Mouse (Mus musculus): ENCODE data around the gene Rsph9. TPM values are rescaled to one million over a fixed set of nuclear protein-coding genes. Genes with fewer than 3 reads are reported as not detected.

Gene Rsph9
- polyA plus RNA-seq, 1 experiment from 2014 or later = 12.6 TPM

GRCm38 (mm10) chr17:46117623-46118422 is 26.2 kb downstream of the Rsph9 start:
- Histone ChIP-seq H3K27me3 (ENCODE audit: control insufficient read depth, insufficient read depth, low read length) (no peaks in the 10 kb centered on the region), H3K4me2 (ENCODE audit: low read depth) (no peak overlapping the region), H3K9me3 (ENCODE audit: control insufficient read depth, low read length) (no peaks in the 10 kb centered on the region), H3K4me3 (ENCODE audit: low read depth, low read length) (no peak overlapping the region), H3K4me1 (ENCODE audit: control insufficient read depth, insufficient read depth, low read length) (no peaks in the 10 kb centered on the region), H3K36me3 (ENCODE audit: control insufficient read depth, insufficient read depth, low read length) (peaks cover 5% of the 10 kb centered on the region), H3K9ac (ENCODE audit: low read length) (no peak overlapping the region), H3K27ac (ENCODE audit: low read depth, low read length) (no peak overlapping the region)
- 78% methylated on average over 13 of the region's 13 CpGs for WGBS
- no peak for ATAC-seq (ENCODE audit: insufficient read depth, low FRiP score, low TSS enrichment)
- DNase-seq (ENCODE audit: low spot score) = no peak

- 83% methylated on average over 3 of the region's 3 CpGs for WGBS
- ATAC-seq (ENCODE audit: insufficient read depth, low FRiP score, low TSS enrichment) = no peak
- no peak overlapping the region for H3K9ac ChIP-seq (ENCODE audit: low read length)
Observed at GRCm38 (mm10) chr17:46116881-46117280, 27.1 kb downstream of the Rsph9 start.

DNA sequence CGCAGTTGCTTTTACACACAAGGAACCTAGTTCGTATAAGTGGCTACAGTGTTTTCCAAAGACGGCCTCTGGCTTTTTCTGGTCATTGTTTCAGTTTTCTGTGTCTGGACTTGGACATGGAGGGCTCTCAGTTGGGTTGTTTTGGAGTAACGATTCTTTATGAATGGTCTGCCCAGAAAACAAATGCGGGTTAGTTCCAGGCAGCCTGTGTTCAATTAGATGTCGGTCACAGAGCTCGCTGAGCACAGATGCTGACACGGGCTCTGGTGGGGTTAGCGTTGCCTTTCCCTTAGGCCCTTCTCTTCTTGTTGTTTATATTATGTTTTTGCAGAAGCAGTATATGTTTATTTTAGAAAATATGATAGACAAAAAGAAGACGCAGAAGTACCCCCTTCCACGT is 27.9 kb downstream of the Rsph9 start:
- H3K27ac ChIP-seq (ENCODE audit: low read depth, low read length) = no peak overlapping the region
- no peak overlapping the region for H3K4me2 ChIP-seq (ENCODE audit: low read depth)
- ATAC-seq (ENCODE audit: insufficient read depth, low FRiP score, low TSS enrichment) (no peak), DNase-seq (ENCODE audit: low spot score) (no peak)
- H3K4me3 ChIP-seq (ENCODE audit: low read depth, low read length) = no peak overlapping the region
- no peaks in the 10 kb centered on the region; the same call in 1 of the 2 replicates for H3K36me3 ChIP-seq (ENCODE audit: control insufficient read depth, insufficient read depth, low read length)
- no peaks in the 10 kb centered on the region for H3K27me3 ChIP-seq (ENCODE audit: control insufficient read depth, insufficient read depth, low read length)
- peaks cover 5% of the 10 kb centered on the region; the same call in 1 of the 2 replicates for H3K4me1 ChIP-seq (ENCODE audit: control insufficient read depth, insufficient read depth, low read length)
- WGBS = 89% methylated on average over 11 of the region's 11 CpGs
- H3K9ac ChIP-seq (ENCODE audit: low read length) = no peak overlapping the region
- H3K9me3 ChIP-seq (ENCODE audit: control insufficient read depth, low read length) = no peaks in the 10 kb centered on the region

More at GRCm38 (mm10) chr17:46116881-46117280, 27.1 kb downstream of the Rsph9 start:
- DNase-seq (ENCODE audit: low spot score) = no peak
- no peaks in the 10 kb centered on the region for H3K9me3 ChIP-seq (ENCODE audit: control insufficient read depth, low read length)
- no peak overlapping the region for H3K27ac ChIP-seq (ENCODE audit: low read depth, low read length)
- peaks cover under 1% of the 10 kb centered on the region for H3K36me3 ChIP-seq (ENCODE audit: control insufficient read depth, insufficient read depth, low read length)
- H3K4me3 ChIP-seq (ENCODE audit: low read depth, low read length) = no peak overlapping the region
- no peak overlapping the region for H3K4me2 ChIP-seq (ENCODE audit: low read depth)
- H3K4me1 ChIP-seq (ENCODE audit: control insufficient read depth, insufficient read depth, low read length) = no peaks in the 10 kb centered on the region
- no peaks in the 10 kb centered on the region for H3K27me3 ChIP-seq (ENCODE audit: control insufficient read depth, insufficient read depth, low read length)

DNA sequence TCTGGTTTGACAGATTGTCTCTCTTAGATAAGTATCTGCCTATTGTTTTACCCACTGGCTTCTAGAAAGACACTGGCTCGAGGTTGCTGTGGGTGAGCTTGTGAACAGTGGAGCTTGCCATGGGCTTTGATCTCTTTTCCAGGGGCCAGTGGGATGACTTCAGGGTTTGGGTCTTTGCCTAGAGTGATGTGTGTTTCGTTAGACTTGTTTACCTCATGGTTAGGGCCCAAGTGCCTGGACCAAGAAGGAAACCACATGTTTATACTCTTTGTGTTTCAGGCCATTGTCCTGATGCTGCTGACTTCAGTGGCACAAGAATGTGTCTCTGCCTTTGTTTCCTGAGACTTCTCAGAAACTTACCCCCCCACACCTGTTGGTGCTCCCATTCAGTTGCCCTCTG is 28.5 kb downstream of the Rsph9 start:
- Histone ChIP-seq H3K4me1 (ENCODE audit: control insufficient read depth, insufficient read depth, low read length) (peaks cover 5% of the 10 kb centered on the region; the same call in 1 of the 2 replicates), H3K4me2 (ENCODE audit: low read depth) (no peak overlapping the region), H3K4me3 (ENCODE audit: low read depth, low read length) (no peak overlapping the region), H3K9me3 (ENCODE audit: control insufficient read depth, low read length) (no peaks in the 10 kb centered on the region), H3K36me3 (ENCODE audit: control insufficient read depth, insufficient read depth, low read length) (no peaks in the 10 kb centered on the region; the same call in 1 of the 2 replicates), H3K9ac (ENCODE audit: low read length) (no peak overlapping the region), H3K27ac (ENCODE audit: low read depth, low read length) (no peak overlapping the region), H3K27me3 (ENCODE audit: control insufficient read depth, insufficient read depth, low read length) (no peaks in the 10 kb centered on the region)
- ATAC-seq (ENCODE audit: insufficient read depth, low FRiP score, low TSS enrichment) (no peak), DNase-seq (ENCODE audit: low spot score) (no peak)
- WGBS = 69% methylated on average over 2 of the region's 2 CpGs

DNA sequence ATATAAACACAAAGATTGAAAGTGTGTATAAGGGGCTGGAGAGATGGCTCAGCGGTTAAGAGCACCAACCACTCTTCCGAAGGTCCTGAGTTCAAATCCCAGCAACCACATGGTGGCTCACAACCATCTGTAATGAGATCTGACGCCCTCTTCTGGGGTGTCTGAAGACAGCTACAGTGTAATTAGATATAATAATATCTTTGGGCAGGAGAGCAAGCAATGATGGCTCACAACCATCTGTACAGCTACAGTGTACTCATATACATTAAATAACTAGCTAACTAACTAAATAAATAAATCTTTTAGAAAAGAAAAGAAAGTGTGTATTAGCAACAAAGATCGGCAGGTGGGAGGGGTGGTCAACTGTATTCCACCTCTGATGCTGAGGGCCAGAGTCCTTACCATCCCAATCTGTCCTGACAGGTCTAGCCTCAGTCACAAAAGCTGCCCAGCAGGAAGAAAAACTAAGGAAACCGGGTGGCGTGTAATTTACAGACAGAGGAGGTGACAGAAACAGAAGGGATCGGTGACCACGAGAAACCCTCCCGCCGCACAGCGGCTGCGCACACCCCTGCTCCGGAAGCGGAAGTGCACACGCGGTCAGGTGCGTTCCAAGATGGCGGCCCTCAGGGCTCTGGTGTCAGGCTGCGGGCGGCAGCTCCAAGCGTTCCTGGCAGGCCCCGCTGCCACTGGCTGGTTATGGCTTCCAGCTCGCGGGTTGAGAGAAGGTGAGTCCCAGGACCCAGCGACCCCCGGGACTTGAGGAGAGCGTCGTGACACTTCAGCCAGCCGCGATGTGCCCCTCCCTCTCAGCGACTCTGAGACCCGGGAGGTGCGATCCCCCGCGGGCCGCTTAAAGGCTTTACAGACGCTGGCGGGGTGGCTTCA is 33.4 kb downstream of the Rsph9 start, which contains the start of gene Mrps18a:
Gene Mrps18a (plus strand): TSS at position 585 of the 888 bp plus-strand sequence.
- DNase-seq (ENCODE audit: low spot score) (peak; percentile 91), ATAC-seq (ENCODE audit: insufficient read depth, low FRiP score, low TSS enrichment) (peak; percentile 90)
- Histone ChIP-seq H3K4me1 (ENCODE audit: control insufficient read depth, insufficient read depth, low read length) (peaks cover 5% of the 10 kb centered on the region; the same call in 1 of the 2 replicates), H3K27ac (ENCODE audit: low read depth, low read length) (peak within 1 kb of the TSS; percentile 69), H3K4me3 (ENCODE audit: low read depth, low read length) (peak within 1 kb of the TSS; percentile 79), H3K36me3 (ENCODE audit: control insufficient read depth, insufficient read depth, low read length) (no peaks in the 10 kb centered on the region), H3K27me3 (ENCODE audit: control insufficient read depth, insufficient read depth, low read length) (no peaks in the 10 kb centered on the region), H3K4me2 (ENCODE audit: low read depth) (peak within 1 kb of the TSS; percentile 75), H3K9ac (ENCODE audit: low read length) (peak within 1 kb of the TSS; percentile 83), H3K9me3 (ENCODE audit: control insufficient read depth, low read length) (no peaks in the 10 kb centered on the region)
- 6% methylated on average over 38 of the region's 38 CpGs for WGBS

GRCm38 (mm10) chr17:46108286-46108685 is 35.7 kb downstream of the Rsph9 start:
- no peaks in the 10 kb centered on the region for H3K36me3 ChIP-seq (ENCODE audit: control insufficient read depth, insufficient read depth, low read length)
- WGBS = 78% methylated on average over 4 of the region's 4 CpGs
- DNase-seq (ENCODE audit: low spot score) (no peak), ATAC-seq (ENCODE audit: insufficient read depth, low FRiP score, low TSS enrichment) (no peak)
- peaks cover 5% of the 10 kb centered on the region; the same call in 1 of the 2 replicates for H3K4me1 ChIP-seq (ENCODE audit: control insufficient read depth, insufficient read depth, low read length)
- no peaks in the 10 kb centered on the region for H3K27me3 ChIP-seq (ENCODE audit: control insufficient read depth, insufficient read depth, low read length)
- no peak overlapping the region for H3K4me2 ChIP-seq (ENCODE audit: low read depth)
- H3K9me3 ChIP-seq (ENCODE audit: control insufficient read depth, low read length) = no peaks in the 10 kb centered on the region
- H3K4me3 ChIP-seq (ENCODE audit: low read depth, low read length) = no peak overlapping the region
- no peak overlapping the region for H3K27ac ChIP-seq (ENCODE audit: low read depth, low read length)
- no peak overlapping the region for H3K9ac ChIP-seq (ENCODE audit: low read length)

DNA sequence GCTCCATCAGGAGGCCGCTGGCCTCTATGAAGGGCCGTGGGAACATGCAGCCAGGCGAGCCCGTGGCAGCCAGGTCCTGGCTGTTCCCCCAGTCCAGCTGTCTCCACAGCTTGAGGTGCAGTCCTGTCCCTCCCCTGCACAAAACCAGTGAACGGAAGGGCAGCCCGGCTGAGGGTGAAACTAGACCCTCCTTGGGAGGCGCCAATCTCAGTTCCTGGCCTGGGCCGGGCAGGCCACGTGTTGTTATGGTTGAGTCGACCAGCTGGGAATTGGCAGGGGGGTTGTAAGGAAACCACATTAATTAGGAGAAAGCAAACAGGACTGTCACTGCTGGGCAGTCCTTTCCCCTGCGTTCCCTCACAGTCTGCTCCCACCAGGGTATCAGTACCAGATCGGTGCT is 39.5 kb downstream of the Rsph9 start:
- 40% methylated on average over 12 of the region's 12 CpGs for WGBS
- ATAC-seq (ENCODE audit: insufficient read depth, low FRiP score, low TSS enrichment) (no peak), DNase-seq (ENCODE audit: low spot score) (peak; percentile 44)
- no peaks in the 10 kb centered on the region for H3K4me1 ChIP-seq (ENCODE audit: control insufficient read depth, insufficient read depth, low read length)
- H3K27me3 ChIP-seq (ENCODE audit: control insufficient read depth, insufficient read depth, low read length) = no peaks in the 10 kb centered on the region
- no peak overlapping the region for H3K9ac ChIP-seq (ENCODE audit: low read length)
- H3K4me2 ChIP-seq (ENCODE audit: low read depth) = no peak overlapping the region
- no peaks in the 10 kb centered on the region for H3K36me3 ChIP-seq (ENCODE audit: control insufficient read depth, insufficient read depth, low read length)
- no peak overlapping the region for H3K27ac ChIP-seq (ENCODE audit: low read depth, low read length)
- no peaks in the 10 kb centered on the region for H3K9me3 ChIP-seq (ENCODE audit: control insufficient read depth, low read length)
- H3K4me3 ChIP-seq (ENCODE audit: low read depth, low read length) = no peak overlapping the region

GRCm38 (mm10) chr17:46102608-46103159 is 41.3 kb downstream of the Rsph9 start:
- H3K9ac ChIP-seq (ENCODE audit: low read length) = no peak overlapping the region
- WGBS = 63% methylated on average over 8 of the region's 8 CpGs
- no peak for ATAC-seq (ENCODE audit: insufficient read depth, low FRiP score, low TSS enrichment)
- H3K9me3 ChIP-seq (ENCODE audit: control insufficient read depth, low read length) = no peaks in the 10 kb centered on the region
- H3K27me3 ChIP-seq (ENCODE audit: control insufficient read depth, insufficient read depth, low read length) = no peaks in the 10 kb centered on the region
- no peak overlapping the region for H3K4me2 ChIP-seq (ENCODE audit: low read depth)
- no peaks in the 10 kb centered on the region for H3K36me3 ChIP-seq (ENCODE audit: control insufficient read depth, insufficient read depth, low read length)
- no peaks in the 10 kb centered on the region for H3K4me1 ChIP-seq (ENCODE audit: control insufficient read depth, insufficient read depth, low read length)
- H3K27ac ChIP-seq (ENCODE audit: low read depth, low read length) = no peak overlapping the region
- H3K4me3 ChIP-seq (ENCODE audit: low read depth, low read length) = no peak overlapping the region
- no peak for DNase-seq (ENCODE audit: low spot score)

Data from neural tube, embryonic 11.5 days (tissue).